Mouse (Mus musculus) kidney, adult 9 months (tissue): ENCODE measurements at regions not wholly inside any gene's neighbourhood (a gene's known extent, or its start where the extent isn't known, plus 50 kb on each side); places are given as distances from the start of the nearest gene placed in this dataset.
"Not testable (repeated sequence)": the region's sequence is repeated elsewhere in the genome, so short reads cannot be mapped to it uniquely, and the experiment has no call there.

Source experiments
- DNase-seq: peaks from one replicate; pipeline ENCODE4 v3.0.0; 2022

- DNase-seq: no peak
These were observed 56.9 kb downstream of the Spata19 start for GRCm38 (mm10) chr9:27453476-27453875.

GRCm38 (mm10) chr9:27453924-27454652 is 57.5 kb downstream of the Spata19 start:
- no peak for DNase-seq

- DNase-seq: no peak
These were observed 61.9 kb downstream of the Spata19 start for GRCm38 (mm10) chr9:27458335-27459040.

GRCm38 (mm10) chr9:27461029-27461428 is 64.4 kb downstream of the Spata19 start:
- DNase-seq: no peak

- no peak for DNase-seq
These were observed 67.4 kb downstream of the Spata19 start for GRCm38 (mm10) chr9:27464006-27464405.

- no peak for DNase-seq
These were observed 78.9 kb downstream of the Spata19 start for GRCm38 (mm10) chr9:27475468-27475867.

- DNase-seq: no peak
These were observed 80.0 kb downstream of the Spata19 start for GRCm38 (mm10) chr9:27476636-27477035.

- no peak for DNase-seq
These were observed 80.6 kb downstream of the Spata19 start for GRCm38 (mm10) chr9:27477079-27477687.

GRCm38 (mm10) chr9:27478346-27478745 is 81.7 kb downstream of the Spata19 start:
- DNase-seq: no peak

GRCm38 (mm10) chr9:27501816-27502215 is 105.2 kb downstream of the Spata19 start:
- no peak for DNase-seq

GRCm38 (mm10) chr9:27509157-27509556 is 112.6 kb downstream of the Spata19 start:
- no peak for DNase-seq

GRCm38 (mm10) chr9:27509711-27510110 is 113.1 kb downstream of the Spata19 start:
- no peak for DNase-seq

GRCm38 (mm10) chr9:27511161-27511560 is 114.6 kb downstream of the Spata19 start:
- DNase-seq: no peak

- no peak for DNase-seq
These were observed 119.0 kb downstream of the Spata19 start for GRCm38 (mm10) chr9:27515427-27516110.

- DNase-seq: no peak
These were observed 121.4 kb downstream of the Spata19 start for GRCm38 (mm10) chr9:27518031-27518430.

GRCm38 (mm10) chr9:27519711-27520110 is 123.1 kb downstream of the Spata19 start:
- no peak for DNase-seq

GRCm38 (mm10) chr9:27521181-27521580 is 124.6 kb downstream of the Spata19 start:
- no peak for DNase-seq

GRCm38 (mm10) chr9:27526681-27527080 is 130.1 kb downstream of the Spata19 start:
- DNase-seq: no peak

GRCm38 (mm10) chr9:27538480-27538879 is 141.9 kb downstream of the Spata19 start:
- no peak for DNase-seq

GRCm38 (mm10) chr9:27541585-27542151 is 145.1 kb downstream of the Spata19 start:
- DNase-seq: no peak

GRCm38 (mm10) chr9:27554697-27555096 is 158.1 kb downstream of the Spata19 start:
- not testable (repeated sequence) for DNase-seq

GRCm38 (mm10) chr9:27556315-27557225 is 160.0 kb downstream of the Spata19 start:
- no peak for DNase-seq
